Mouse (Mus musculus): ENCODE results near the gene Tanc1.

Tanc1 gene

GRCm38 (mm10) chr2:59721119-59721518 lies 109.3 kb downstream of the Tanc1 start:
- DNase-seq, result no peak

GRCm38 (mm10) chr2:59721758-59722157 lies 109.9 kb downstream of the Tanc1 start:
- no peak for DNase-seq

- no peak for DNase-seq
Measured at GRCm38 (mm10) chr2:59723311-59723710, 111.5 kb downstream of the Tanc1 start.

- no peak for DNase-seq
Measured at GRCm38 (mm10) chr2:59725518-59726185, 113.8 kb downstream of the Tanc1 start.

- no peak for DNase-seq
Measured at GRCm38 (mm10) chr2:59731831-59732230, 120.0 kb downstream of the Tanc1 start.

GRCm38 (mm10) chr2:59733410-59733809 lies 121.6 kb downstream of the Tanc1 start:
- no peak for DNase-seq

- DNase-seq, result no peak
Measured at GRCm38 (mm10) chr2:59736401-59736898, 124.6 kb downstream of the Tanc1 start.

GRCm38 (mm10) chr2:59737368-59737767 lies 125.5 kb downstream of the Tanc1 start:
- DNase-seq, result no peak

- no peak for DNase-seq
Measured at GRCm38 (mm10) chr2:59738356-59738755, 126.5 kb downstream of the Tanc1 start.

- no peak for DNase-seq
Measured at GRCm38 (mm10) chr2:59739036-59739435, 127.2 kb downstream of the Tanc1 start.

- DNase-seq, result no peak
Measured at GRCm38 (mm10) chr2:59742500-59743116, 130.8 kb downstream of the Tanc1 start.

- DNase-seq, result peak in 1 of 2 experiments; percentile 65
Measured at GRCm38 (mm10) chr2:59745428-59745827, 133.6 kb downstream of the Tanc1 start.

- DNase-seq, result no peak
Measured at GRCm38 (mm10) chr2:59746070-59746469, 134.2 kb downstream of the Tanc1 start.

GRCm38 (mm10) chr2:59747757-59748156 lies 135.9 kb downstream of the Tanc1 start:
- no peak for DNase-seq

GRCm38 (mm10) chr2:59749371-59749770 lies 137.5 kb downstream of the Tanc1 start:
- DNase-seq, result no peak

- no peak for DNase-seq
Measured at GRCm38 (mm10) chr2:59751172-59751571, 139.3 kb downstream of the Tanc1 start.

GRCm38 (mm10) chr2:59752148-59752547 lies 140.3 kb downstream of the Tanc1 start:
- no peak for DNase-seq

GRCm38 (mm10) chr2:59752766-59753165 lies 140.9 kb downstream of the Tanc1 start:
- DNase-seq, result no peak

- DNase-seq, result no peak
Measured at GRCm38 (mm10) chr2:59756137-59756753, 144.4 kb downstream of the Tanc1 start.

GRCm38 (mm10) chr2:59757015-59757414 lies 145.2 kb downstream of the Tanc1 start:
- no peak for DNase-seq

GRCm38 (mm10) chr2:59758139-59758918 lies 146.5 kb downstream of the Tanc1 start:
- DNase-seq, result no peak

- DNase-seq, result no peak
Measured at GRCm38 (mm10) chr2:59760731-59761130, 148.9 kb downstream of the Tanc1 start.

- DNase-seq, result no peak
Measured at GRCm38 (mm10) chr2:59761183-59761582, 149.3 kb downstream of the Tanc1 start.
